Mouse (Mus musculus) hindbrain, embryonic 15.5 days (tissue): Measurements from ENCODE around the gene Kcnq1. TPM values are rescaled to one million over a fixed set of nuclear protein-coding genes. Genes with fewer than 3 reads are reported as not detected.

Experiments used
- ATAC-seq: fragments of 200-750 bp; cut with Nextera tagmentation; 2 replicates; pipeline ENCODE4 v1.8.0; 2017; ENCODE audit warnings: low read depth, moderate number of reproducible peaks, moderate TSS enrichment; ENCODE audit not compliant: low FRiP score
- H3K27ac ChIP-seq: fragments of 300-500 bp; sonication (generic); replicated peaks from 2 replicates; pipeline ENCODE4 v1.5.1; 2015; ENCODE audit warnings: mild to moderate bottlenecking, inconsistent platforms
- H3K27me3 ChIP-seq: fragments of 300-500 bp; sonication (generic); 2 replicates; pipeline ENCODE4 v1.6.1; 2015; ENCODE audit warnings: control low read depth, inconsistent platforms
- H3K36me3 ChIP-seq: fragments of 300-500 bp; sonication (generic); 2 replicates; pipeline ENCODE4 v1.6.1; 2015; ENCODE audit warnings: control low read depth, inconsistent platforms
- H3K4me1 ChIP-seq: fragments of 300-500 bp; sonication (generic); replicated peaks from 2 replicates; pipeline ENCODE4 v1.6.1; 2015; ENCODE audit warnings: control low read depth, inconsistent platforms
- H3K4me2 ChIP-seq: fragments of 300-500 bp; sonication (generic); 2 replicates; pipeline ENCODE4 v1.6.1; 2015; ENCODE audit warnings: moderate library complexity, mild to moderate bottlenecking, inconsistent platforms
- H3K4me3 ChIP-seq: fragments of 300-500 bp; sonication (generic); 2 replicates; pipeline ENCODE4 v1.5.1; 2015; ENCODE audit warnings: mild to moderate bottlenecking, inconsistent platforms
- H3K9ac ChIP-seq: fragments of 300-500 bp; sonication (generic); 2 replicates; pipeline ENCODE4 v1.6.1; 2015; ENCODE audit warnings: inconsistent platforms
- H3K9me3 ChIP-seq: fragments of 300-500 bp; sonication (generic); 2 replicates; pipeline ENCODE4 v1.6.1; 2016; ENCODE audit warnings: control low read depth, inconsistent platforms
- WGBS: fragments of 180-500 bp; shearing (Covaris S2); methylation state at CpG from one replicate; pipeline ENCODE4 v1.1.7; 2015; 5-methylcytosine and 5-hydroxymethylcytosine counted together
- polyA plus RNA-seq: library from polyadenylated mRNA; unstranded; fragments of >200 nt; fragmentation: Nextera tagmentation; extraction: Ambion mirVana; gene quantifications from 2 replicates; pipeline ENCODE4 v1.2.1, GENCODE M21; 2015

The Kcnq1 gene
- polyA plus RNA-seq, 1 experiment from 2014 or later, result 1.1 TPM

DNA sequence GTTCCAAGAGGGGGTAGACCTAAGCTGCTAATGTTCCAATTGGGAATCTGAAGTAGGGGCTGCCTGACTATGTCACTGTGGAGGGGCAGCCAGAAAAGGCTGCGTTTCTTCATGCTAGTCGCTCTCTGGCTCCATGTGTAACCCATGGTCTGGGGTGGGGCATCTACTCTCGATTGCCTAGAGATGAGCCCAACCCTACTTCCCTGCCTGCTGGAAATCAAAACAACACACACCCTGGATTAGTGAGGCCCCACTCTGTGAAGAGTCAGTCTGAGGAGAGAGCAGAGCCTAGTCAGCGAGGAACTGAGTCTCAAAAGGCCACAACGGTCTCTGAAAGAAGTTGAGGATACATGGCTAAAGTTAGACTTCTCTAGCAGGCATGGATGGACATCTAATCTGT lies 40.9 kb downstream of the Kcnq1 start:
- no peak for ATAC-seq
- Histone ChIP-seq H3K27me3 (no peaks in the 10 kb centered on the region), H3K36me3 (no peaks in the 10 kb centered on the region), H3K27ac (no peak overlapping the region), H3K4me1 (no peaks in the 10 kb centered on the region), H3K4me3 (no peak overlapping the region), H3K9ac (no peak overlapping the region), H3K9me3 (no peaks in the 10 kb centered on the region), H3K4me2 (no peak overlapping the region)
- 80% methylated on average over 5 of the region's 5 CpGs for WGBS

DNA sequence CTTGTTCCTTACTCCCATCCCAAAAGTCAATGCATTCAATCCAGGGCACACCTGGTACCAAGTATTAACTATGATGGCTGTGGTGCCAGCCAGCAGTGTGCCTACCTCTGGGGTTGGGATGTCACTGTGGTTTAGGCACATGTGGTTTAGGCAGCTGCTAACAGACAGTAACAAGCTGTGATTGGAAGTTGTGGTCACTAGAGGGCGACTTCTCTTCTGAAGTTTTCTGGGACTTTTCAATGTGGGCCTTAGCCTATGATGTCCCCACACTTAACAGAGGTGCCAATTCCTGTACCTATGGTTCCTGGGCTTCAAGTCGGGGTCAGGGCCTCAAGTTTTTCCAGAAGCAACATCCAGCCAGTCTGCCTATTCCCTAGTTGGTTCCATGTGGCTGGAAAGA lies 45.0 kb downstream of the Kcnq1 start:
- 7% methylated on average over 2 of the region's 2 CpGs for WGBS

DNA sequence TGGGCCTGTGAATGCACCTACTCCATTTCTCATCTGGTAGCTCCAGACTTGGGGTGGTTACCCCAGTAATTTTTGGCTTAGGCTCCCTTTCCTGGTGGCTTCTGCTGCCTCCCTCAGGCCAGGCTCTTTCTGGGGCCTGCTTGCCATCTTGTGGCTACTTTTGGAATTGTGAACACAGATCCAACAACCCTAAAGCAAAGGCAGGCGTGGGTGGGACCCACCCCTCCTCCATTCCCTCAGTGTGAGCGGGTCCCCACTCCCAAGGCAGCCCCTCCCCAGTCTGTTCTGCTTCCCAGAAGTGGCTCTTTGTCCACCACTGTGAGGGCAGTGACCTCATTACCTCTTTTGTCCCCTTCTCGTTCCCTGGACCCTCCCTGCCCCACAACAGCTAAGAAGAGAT lies 46.2 kb downstream of the Kcnq1 start:
- H3K4me3 ChIP-seq, result no peak overlapping the region
- 12% methylated on average over 3 of the region's 3 CpGs for WGBS
- no peak for ATAC-seq

More for the DNA sequence above, 45.0 kb downstream of the Kcnq1 start:
- no peak overlapping the region for H3K9ac ChIP-seq
- peaks cover 13% of the 10 kb centered on the region for H3K4me1 ChIP-seq
- no peak overlapping the region for H3K4me2 ChIP-seq
- no peaks in the 10 kb centered on the region for H3K36me3 ChIP-seq
- no peak overlapping the region for H3K4me3 ChIP-seq
- no peak for ATAC-seq
- H3K27me3 ChIP-seq, result no peaks in the 10 kb centered on the region
- H3K9me3 ChIP-seq, result no peaks in the 10 kb centered on the region
- no peak overlapping the region for H3K27ac ChIP-seq

DNA sequence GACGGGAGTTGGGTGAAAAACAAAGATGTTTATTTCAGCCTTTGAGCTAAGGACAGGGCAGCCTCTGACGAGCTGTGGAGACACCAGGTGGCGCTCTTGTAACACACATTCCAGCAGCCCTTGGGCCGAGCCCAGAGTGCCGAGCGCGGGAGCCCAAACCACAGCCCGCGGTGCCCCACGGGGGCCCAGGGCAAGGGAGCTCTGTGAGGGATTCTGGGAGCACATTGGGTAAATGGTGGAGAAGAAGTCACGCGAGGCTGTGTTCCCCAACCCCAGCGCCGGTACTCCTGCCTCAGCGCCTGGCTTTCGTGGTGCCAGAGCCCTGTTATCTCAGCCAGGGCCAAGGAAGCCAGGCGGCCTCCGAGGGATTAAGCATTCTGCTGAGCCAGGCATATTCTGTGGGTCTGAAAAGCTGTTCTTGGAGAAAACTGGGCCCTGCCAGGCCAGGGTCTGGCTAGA lies 47.8 kb downstream of the Kcnq1 start:
- peak; percentile 90 for ATAC-seq
- peak overlapping the region; percentile 33 for H3K4me3 ChIP-seq
- 2% methylated on average over 18 of the region's 18 CpGs for WGBS

More for the DNA sequence above, 46.2 kb downstream of the Kcnq1 start:
- Histone ChIP-seq H3K9ac (no peak overlapping the region), H3K4me2 (no peak overlapping the region), H3K27ac (no peak overlapping the region), H3K27me3 (no peaks in the 10 kb centered on the region), H3K36me3 (no peaks in the 10 kb centered on the region), H3K9me3 (no peaks in the 10 kb centered on the region), H3K4me1 (peaks cover 13% of the 10 kb centered on the region)

DNA sequence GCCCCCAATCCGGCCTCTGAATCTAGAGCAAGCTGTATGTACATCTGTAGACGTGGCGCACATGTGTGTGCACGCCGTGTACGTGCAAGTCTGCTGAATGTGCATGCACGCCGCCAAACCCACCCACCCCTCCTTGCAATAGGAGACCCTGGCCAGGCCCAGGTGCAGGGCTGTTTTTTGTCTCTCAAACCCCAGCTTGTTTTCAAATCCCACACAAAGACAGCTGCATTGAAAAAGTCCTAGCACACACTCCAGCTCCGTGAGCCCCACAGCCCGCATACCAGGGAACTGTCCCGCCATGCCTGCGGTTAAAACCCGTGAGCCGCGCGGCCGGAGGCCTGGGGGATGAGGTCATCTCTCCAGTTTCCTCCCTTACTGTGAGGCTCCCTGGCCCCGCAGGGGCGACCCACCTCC lies 48.3 kb downstream of the Kcnq1 start:
- Histone ChIP-seq H3K9ac (no peak overlapping the region), H3K4me1 (peaks cover 13% of the 10 kb centered on the region), H3K27ac (no peak overlapping the region), H3K27me3 (no peaks in the 10 kb centered on the region), H3K36me3 (no peaks in the 10 kb centered on the region), H3K4me2 (no peak overlapping the region), H3K9me3 (no peaks in the 10 kb centered on the region), H3K4me3 (no peak overlapping the region)
- WGBS, result 23% methylated on average over 19 of the region's 19 CpGs
- ATAC-seq, result no peak

More for the DNA sequence above, 47.8 kb downstream of the Kcnq1 start:
- Histone ChIP-seq H3K27me3 (no peaks in the 10 kb centered on the region), H3K4me2 (peak overlapping the region; percentile 76), H3K9ac (peak overlapping the region; percentile 46), H3K9me3 (no peaks in the 10 kb centered on the region), H3K4me1 (peaks cover 13% of the 10 kb centered on the region), H3K27ac (no peak overlapping the region), H3K36me3 (no peaks in the 10 kb centered on the region)

DNA sequence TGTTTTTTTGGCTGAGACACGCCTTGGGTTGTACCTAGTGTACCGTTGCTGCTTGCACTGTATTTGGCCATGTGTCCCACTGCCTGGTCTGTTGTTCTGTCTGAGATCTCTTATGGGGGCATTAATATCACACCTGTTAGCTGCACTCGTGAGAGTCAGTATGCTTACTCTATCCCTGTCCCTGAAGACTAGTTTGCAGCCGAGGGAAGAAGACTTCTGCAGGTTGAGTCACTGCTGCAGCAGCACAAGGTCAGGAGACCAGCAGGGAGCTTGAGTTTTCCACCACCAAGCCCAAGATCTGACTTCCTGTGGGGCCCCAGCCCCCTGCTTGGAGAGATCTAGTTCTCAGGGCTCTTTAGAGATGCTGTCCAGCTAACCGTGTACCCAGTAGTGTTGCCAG lies 49.1 kb downstream of the Kcnq1 start:
- H3K9ac ChIP-seq, result no peak overlapping the region
- H3K4me1 ChIP-seq, result peaks cover 13% of the 10 kb centered on the region
- WGBS, result 62% methylated on average over 5 of the region's 5 CpGs
- no peak for ATAC-seq
- H3K36me3 ChIP-seq, result no peaks in the 10 kb centered on the region
- H3K27me3 ChIP-seq, result no peaks in the 10 kb centered on the region
- no peak overlapping the region for H3K4me2 ChIP-seq
- no peaks in the 10 kb centered on the region for H3K9me3 ChIP-seq
- no peak overlapping the region for H3K4me3 ChIP-seq
- no peak overlapping the region for H3K27ac ChIP-seq

DNA sequence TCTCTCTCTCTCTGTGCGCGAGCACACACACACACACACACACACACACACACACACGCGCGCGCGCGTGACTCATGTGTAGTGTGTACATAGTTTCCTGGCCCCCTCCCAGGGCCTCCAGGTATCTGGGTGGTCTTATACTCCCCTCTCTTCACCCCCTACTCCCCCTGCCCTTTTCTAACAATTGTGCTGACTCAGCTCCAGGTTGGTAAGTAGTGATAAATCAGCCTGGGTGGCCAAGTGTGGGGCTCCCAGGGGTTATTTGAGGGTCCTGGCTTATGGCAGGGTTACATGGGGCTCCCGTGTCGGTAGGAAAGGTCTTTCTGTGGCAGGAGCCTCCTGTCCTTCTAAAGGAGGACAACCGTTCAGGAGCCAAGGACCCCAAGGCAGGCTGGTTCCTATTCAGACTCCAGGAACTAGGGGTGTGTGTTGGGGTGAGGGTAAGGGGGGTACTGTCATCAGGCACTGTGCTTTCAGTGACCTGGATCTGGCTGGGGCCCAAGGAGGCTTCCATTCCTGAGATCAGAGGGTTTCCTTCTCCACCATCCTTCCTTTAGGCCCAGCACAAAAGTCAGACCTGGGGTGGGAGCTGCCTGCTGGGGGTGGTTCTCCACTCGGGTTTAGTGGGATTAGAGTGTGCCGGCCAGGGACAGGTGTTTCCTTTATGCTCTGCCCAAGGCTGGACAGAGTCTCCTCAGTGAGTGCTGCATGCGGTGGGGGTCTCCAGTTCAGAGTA lies 52.7 kb downstream of the Kcnq1 start:
- peaks cover 10% of the 10 kb centered on the region for H3K4me1 ChIP-seq
- H3K9ac ChIP-seq, result no peak overlapping the region
- no peaks in the 10 kb centered on the region for H3K27me3 ChIP-seq
- H3K9me3 ChIP-seq, result no peaks in the 10 kb centered on the region
- ATAC-seq, result peak; percentile 30; the same call in 1 of the 2 replicates
- H3K36me3 ChIP-seq, result no peaks in the 10 kb centered on the region
- H3K4me3 ChIP-seq, result no peak overlapping the region
- H3K27ac ChIP-seq, result no peak overlapping the region
- 72% methylated on average over 14 of the region's 14 CpGs for WGBS
- H3K4me2 ChIP-seq, result no peak overlapping the region

DNA sequence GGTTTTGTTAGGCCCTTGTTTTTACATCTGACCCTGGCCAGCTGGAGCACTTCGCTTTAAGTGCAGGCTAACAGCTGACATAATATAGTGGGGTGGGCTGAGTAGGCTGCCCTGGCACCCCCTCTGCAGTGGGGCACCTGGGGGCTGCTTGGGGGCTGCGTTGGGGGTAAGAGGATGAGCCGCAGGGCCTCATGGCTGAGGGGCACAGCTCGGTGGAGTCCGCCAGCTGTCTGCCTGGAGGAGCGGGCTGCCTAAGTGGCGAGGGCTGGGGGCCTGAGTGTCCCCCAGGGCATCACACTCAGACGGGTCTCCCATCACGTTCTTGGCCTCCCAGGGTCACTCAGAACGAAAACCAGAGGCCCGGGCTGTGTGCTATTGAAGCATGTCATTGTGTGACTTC lies 53.3 kb downstream of the Kcnq1 start:
- Histone ChIP-seq H3K4me2 (no peak overlapping the region), H3K4me1 (peaks cover 5% of the 10 kb centered on the region), H3K9me3 (no peaks in the 10 kb centered on the region), H3K27me3 (no peaks in the 10 kb centered on the region), H3K4me3 (no peak overlapping the region), H3K9ac (no peak overlapping the region), H3K27ac (no peak overlapping the region), H3K36me3 (no peaks in the 10 kb centered on the region)
- no peak for ATAC-seq
- 35% methylated on average over 11 of the region's 11 CpGs for WGBS

DNA sequence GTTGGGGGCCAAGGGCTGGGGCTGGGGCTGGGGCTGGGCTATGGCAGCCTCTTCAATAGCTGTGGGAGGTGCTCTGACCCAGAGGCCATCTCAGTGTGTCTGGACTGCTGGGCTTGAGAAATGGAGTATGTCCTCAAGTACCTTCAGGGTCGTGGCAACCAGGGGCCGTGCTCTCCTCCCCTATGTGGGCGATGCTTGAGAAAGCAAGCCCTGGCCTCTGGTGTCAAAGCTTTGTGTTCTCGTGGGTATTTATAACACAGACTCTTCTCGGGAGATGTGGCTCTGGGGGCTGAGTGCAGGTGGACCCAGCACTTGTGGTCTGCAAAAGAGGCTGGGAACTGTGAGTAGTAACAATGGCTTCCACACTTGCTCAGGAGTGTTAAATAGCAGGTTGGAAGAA lies 53.9 kb downstream of the Kcnq1 start:
- no peaks in the 10 kb centered on the region for H3K27me3 ChIP-seq
- no peaks in the 10 kb centered on the region for H3K36me3 ChIP-seq
- H3K9ac ChIP-seq, result no peak overlapping the region
- ATAC-seq, result no peak
- no peaks in the 10 kb centered on the region for H3K4me1 ChIP-seq
- no peak overlapping the region for H3K4me3 ChIP-seq
- H3K27ac ChIP-seq, result no peak overlapping the region
- no peaks in the 10 kb centered on the region for H3K9me3 ChIP-seq
- no peak overlapping the region for H3K4me2 ChIP-seq
- WGBS, result 58% methylated on average over 5 of the region's 5 CpGs

DNA sequence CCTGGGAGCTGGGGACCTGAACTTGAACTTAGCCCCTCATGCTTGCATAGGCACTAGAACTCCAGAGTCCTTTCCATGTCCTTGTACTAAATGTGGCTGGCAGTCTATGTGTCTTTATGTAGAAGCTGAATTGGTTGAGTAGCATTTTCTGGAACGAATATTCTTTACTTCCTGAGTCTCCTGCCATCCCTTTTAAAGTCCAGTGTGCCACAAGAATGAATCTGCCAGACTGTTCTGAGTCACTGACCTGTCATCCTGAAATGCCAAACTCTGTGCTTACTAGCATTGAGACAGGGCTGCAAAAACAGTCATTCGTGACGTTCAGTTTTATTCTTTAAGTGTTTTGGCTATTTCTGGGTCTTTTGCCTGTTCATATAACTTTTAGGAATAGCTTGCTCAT lies 55.9 kb downstream of the Kcnq1 start:
- H3K4me2 ChIP-seq, result no peak overlapping the region
- no peaks in the 10 kb centered on the region for H3K27me3 ChIP-seq
- H3K4me3 ChIP-seq, result no peak overlapping the region
- no peaks in the 10 kb centered on the region for H3K4me1 ChIP-seq
- H3K27ac ChIP-seq, result no peak overlapping the region
- no peak overlapping the region for H3K9ac ChIP-seq
- H3K9me3 ChIP-seq, result no peaks in the 10 kb centered on the region
- 82% methylated on average over 3 of the region's 3 CpGs for WGBS
- ATAC-seq, result no peak
- no peaks in the 10 kb centered on the region for H3K36me3 ChIP-seq

DNA sequence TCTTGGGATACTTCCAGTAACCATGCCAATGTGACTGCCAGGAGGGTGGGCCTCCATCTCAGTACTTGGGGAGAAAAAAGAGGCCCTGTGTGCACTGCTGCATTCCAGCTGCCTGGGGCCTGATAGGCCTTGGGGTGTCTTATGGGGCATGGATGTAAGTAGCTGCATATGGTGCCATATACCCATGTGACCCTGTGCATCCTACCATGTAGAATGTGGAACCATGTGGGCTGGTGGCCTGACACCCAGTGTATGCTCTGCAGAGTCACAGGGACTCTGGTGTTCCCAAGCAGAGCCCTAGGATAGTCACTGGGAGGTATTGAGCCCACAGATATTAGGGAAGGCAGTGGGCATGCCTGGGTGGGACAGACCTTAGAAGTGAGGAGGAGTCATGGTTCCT lies 57.9 kb downstream of the Kcnq1 start:
- Histone ChIP-seq H3K4me1 (no peaks in the 10 kb centered on the region), H3K9ac (no peak overlapping the region), H3K36me3 (no peaks in the 10 kb centered on the region), H3K9me3 (no peaks in the 10 kb centered on the region), H3K4me2 (no peak overlapping the region), H3K27me3 (no peaks in the 10 kb centered on the region), H3K4me3 (no peak overlapping the region), H3K27ac (no peak overlapping the region)
- ATAC-seq, result no peak

DNA sequence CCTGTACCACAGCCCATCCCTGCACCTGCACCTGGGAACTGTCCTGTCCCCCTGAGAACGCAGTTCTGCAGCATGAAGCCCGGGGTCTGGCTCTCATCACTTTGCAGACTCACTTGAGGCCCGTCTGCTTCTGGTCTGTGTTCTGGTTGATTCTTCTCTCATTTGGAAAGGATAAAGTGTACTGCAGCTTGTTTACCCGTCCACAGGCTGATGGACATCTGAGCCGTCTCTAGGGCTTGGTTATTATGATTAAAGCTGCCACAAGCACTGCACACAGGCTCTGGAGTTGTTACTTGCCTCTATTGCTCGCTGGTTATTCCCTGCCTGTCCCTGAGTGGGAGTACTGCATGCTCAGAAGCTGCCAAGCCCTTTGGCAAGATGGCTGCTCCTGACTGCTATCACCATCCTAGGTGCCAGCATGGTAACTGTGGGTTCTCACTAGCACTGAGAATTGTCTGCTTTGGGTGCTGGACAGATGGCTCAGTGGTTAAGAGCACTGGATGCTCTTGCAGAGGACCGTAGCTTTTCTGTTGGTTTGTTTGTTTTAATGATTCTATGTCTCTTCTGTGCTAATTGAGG lies 59.6 kb downstream of the Kcnq1 start:
- Histone ChIP-seq H3K4me3 (no peak overlapping the region), H3K4me1 (no peaks in the 10 kb centered on the region), H3K27ac (no peak overlapping the region), H3K36me3 (no peaks in the 10 kb centered on the region), H3K4me2 (no peak overlapping the region), H3K9ac (no peak overlapping the region), H3K9me3 (no peaks in the 10 kb centered on the region), H3K27me3 (no peaks in the 10 kb centered on the region)
- no peak for ATAC-seq
- 74% methylated on average over 7 of the region's 7 CpGs for WGBS
